Mouse (Mus musculus) forebrain, embryonic 16.5 days (tissue): ENCODE measurements around the gene Zfp697. TPM values are rescaled to one million over a fixed set of nuclear protein-coding genes. Genes with fewer than 3 reads are reported as not detected.
"Not testable (repeated sequence)": the region's sequence is repeated elsewhere in the genome, so short reads cannot be mapped to it uniquely, and the experiment has no call there.

ENCODE experiments used
- ATAC-seq: fragments of 200-750 bp; cut with Nextera tagmentation; 2 replicates; pipeline ENCODE4 v1.8.0; 2017; ENCODE audit warnings: mild to moderate bottlenecking, moderate library complexity
- H3K27ac ChIP-seq: fragments of 300-500 bp; sonication (generic); 2 replicates; pipeline ENCODE4 v1.5.1; 2014; ENCODE audit warnings: low read length, control low read depth
- H3K27me3 ChIP-seq: fragments of 300-500 bp; sonication (generic); replicated peaks from 2 replicates; pipeline ENCODE4 v1.6.1; 2014; ENCODE audit warnings: low read length; ENCODE audit not compliant: control insufficient read depth, insufficient read depth
- H3K36me3 ChIP-seq: fragments of 300-500 bp; sonication (generic); 2 replicates; pipeline ENCODE4 v1.6.1; 2014; ENCODE audit not compliant: control insufficient read depth, insufficient read depth
- H3K4me1 ChIP-seq: fragments of 300-500 bp; sonication (generic); replicated peaks from 2 replicates; pipeline ENCODE4 v1.6.1; 2014; ENCODE audit warnings: low read length; ENCODE audit not compliant: control insufficient read depth, insufficient read depth
- H3K4me2 ChIP-seq: fragments of 300-500 bp; sonication (generic); 2 replicates; pipeline ENCODE4 v1.6.1; 2014; ENCODE audit warnings: mild to moderate bottlenecking, low read length, control low read depth
- H3K4me3 ChIP-seq: fragments of 300-500 bp; sonication (generic); replicated peaks from 2 replicates; pipeline ENCODE4 v1.5.1; 2014; ENCODE audit warnings: mild to moderate bottlenecking, low read length, control low read depth
- H3K9ac ChIP-seq: fragments of 300-500 bp; sonication (generic); replicated peaks from 2 replicates; pipeline ENCODE4 v1.6.1; 2014; ENCODE audit warnings: low read depth, low read length, control low read depth
- H3K9me3 ChIP-seq: fragments of 300-500 bp; sonication (generic); 2 replicates; pipeline ENCODE4 v1.6.1; 2016; ENCODE audit warnings: low read length; ENCODE audit not compliant: control insufficient read depth
- WGBS: fragments of 180-500 bp; shearing (Covaris S2); extraction: QIAGEN DNeasy Blood & Tissue Kit; methylation state at CpG from one replicate; pipeline ENCODE4 v1.1.7; 2014; 5-methylcytosine and 5-hydroxymethylcytosine counted together
- polyA plus RNA-seq: library from polyadenylated mRNA; unstranded; fragments of >200 nt; fragmentation: Nextera tagmentation; extraction: Ambion mirVana; gene quantifications from 2 replicates; pipeline ENCODE4 v1.2.1, GENCODE M21; 2015

The Zfp697 gene
- polyA plus RNA-seq, 1 experiment from 2014 or later: 18.1 TPM

DNA sequence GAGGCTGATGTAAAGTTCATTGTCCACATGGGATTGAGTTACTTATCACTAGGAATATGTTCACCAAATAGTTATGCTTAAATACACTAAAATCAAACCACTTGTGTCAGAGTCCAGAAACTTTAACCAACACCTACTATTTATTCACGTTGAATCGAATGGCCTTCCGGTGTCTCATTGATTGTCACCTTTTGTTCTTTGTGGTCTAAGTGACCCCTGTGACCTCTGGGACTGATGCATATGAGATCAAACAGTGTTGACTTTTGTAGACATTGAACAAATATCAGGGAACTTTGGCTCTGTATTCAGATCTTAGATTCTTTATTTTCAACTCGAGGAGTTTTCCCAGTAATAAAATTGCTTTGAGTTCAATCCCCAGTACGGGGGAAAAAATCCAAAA lies 71.5 kb downstream of the Zfp697 start:
- H3K27ac ChIP-seq, H3K27me3 ChIP-seq, H3K36me3 ChIP-seq, H3K9me3 ChIP-seq, H3K4me2 ChIP-seq, H3K9ac ChIP-seq, ATAC-seq, H3K4me3 ChIP-seq, H3K4me1 ChIP-seq: not testable (repeated sequence)
- 74% methylated on average over 5 of the region's 5 CpGs for WGBS

DNA sequence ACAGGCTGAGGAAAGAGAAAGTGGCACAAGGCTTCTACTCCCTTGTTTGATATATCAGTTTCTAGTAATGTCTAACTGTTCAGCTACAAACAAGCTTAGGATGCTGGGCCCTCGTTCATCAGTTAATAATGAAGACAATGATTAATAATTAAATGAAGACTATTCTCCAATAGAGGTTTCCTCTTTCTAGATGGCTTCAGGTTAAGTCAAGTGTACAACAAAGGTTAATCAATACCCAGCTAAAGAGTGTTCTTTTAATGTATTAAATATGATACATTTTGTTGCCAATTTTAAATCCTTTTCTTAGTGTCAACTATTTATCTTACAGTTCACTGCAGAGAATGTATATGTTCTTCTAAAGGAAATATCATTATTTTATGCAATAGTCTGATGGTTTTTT lies 74.8 kb downstream of the Zfp697 start, which contains the start of gene Gm4450:
TSS of gene Gm4450 (minus strand) at position 101 of the 400 bp plus-strand sequence.
- H3K27me3 ChIP-seq, H3K4me2 ChIP-seq, H3K36me3 ChIP-seq, H3K9ac ChIP-seq, ATAC-seq, H3K9me3 ChIP-seq, H3K4me3 ChIP-seq, H3K27ac ChIP-seq, H3K4me1 ChIP-seq: not testable (repeated sequence)
- no CpG with 5 or more reads among the region's 1 CpGs for WGBS

DNA sequence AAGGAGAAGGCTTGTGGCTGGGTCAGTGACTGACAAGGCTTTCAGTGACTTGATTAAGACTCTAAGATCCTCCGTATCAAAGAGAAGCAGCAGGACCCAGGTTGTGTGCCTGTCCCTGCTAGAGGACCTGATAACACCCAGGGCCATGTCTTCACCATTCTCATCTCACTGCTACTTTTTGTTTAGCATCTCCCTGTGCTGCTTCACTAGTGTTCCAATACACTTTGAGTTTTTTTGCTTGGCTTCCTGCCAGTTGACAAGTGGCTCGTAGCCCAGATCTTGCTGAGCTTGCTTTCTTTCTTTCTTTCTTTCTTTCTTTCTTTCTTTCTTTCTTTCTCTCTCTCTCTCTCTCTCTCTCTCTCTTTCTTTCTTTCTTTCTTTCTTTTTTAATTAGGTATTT lies 87.1 kb downstream of the Zfp697 start:
- H3K27ac ChIP-seq, H3K36me3 ChIP-seq, ATAC-seq, H3K27me3 ChIP-seq, H3K4me1 ChIP-seq, H3K9me3 ChIP-seq, H3K9ac ChIP-seq, H3K4me3 ChIP-seq, H3K4me2 ChIP-seq: not testable (repeated sequence)
- WGBS: 0% methylated on average over 1 of the region's 2 CpGs

DNA sequence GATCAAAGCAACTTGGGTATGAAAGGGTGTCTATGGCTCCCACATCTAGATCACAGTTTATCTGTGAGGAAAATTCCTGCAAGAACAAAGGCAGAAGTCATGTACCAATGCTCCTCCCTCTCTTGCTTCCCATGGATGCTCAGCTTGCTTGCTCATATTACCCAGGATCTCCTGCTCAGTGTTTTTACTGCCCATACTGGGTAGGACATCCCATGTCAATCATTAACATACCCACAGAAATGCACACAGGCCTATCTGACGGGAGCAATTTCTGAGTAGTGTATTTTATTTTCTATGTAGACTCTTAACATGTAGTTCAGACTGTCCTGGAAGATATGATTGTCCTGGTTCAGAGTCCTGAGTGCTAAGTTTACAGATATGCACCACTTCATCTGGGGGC lies 88.8 kb downstream of the Zfp697 start:
- not testable (repeated sequence) for H3K36me3 ChIP-seq, H3K4me3 ChIP-seq, H3K4me1 ChIP-seq, H3K27me3 ChIP-seq, ATAC-seq, H3K27ac ChIP-seq, H3K4me2 ChIP-seq, H3K9ac ChIP-seq, H3K9me3 ChIP-seq
- no CpG with 5 or more reads among the region's 1 CpGs for WGBS

DNA sequence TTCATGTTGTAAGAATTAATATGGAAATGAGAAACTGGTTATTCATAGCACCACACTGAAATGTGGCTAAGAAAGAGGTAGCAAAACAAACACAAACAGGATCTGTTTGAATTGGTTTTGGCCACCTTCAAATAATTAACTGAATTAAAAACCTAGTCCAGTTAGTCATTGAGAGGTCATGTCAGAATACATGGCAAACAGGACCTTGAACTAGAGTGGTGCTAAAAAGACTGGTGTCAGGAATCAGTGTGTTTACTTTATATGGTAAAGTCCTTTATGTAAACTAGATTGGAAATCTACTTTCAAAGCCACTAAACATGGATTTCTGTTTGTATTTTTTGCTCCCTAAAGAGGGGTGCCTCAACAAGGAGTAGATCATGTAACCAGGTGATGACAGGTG lies 89.2 kb downstream of the Zfp697 start:
- H3K9me3 ChIP-seq, H3K27ac ChIP-seq, H3K4me2 ChIP-seq, H3K4me3 ChIP-seq, ATAC-seq, H3K27me3 ChIP-seq, H3K36me3 ChIP-seq, H3K4me1 ChIP-seq, H3K9ac ChIP-seq: not testable (repeated sequence)

DNA sequence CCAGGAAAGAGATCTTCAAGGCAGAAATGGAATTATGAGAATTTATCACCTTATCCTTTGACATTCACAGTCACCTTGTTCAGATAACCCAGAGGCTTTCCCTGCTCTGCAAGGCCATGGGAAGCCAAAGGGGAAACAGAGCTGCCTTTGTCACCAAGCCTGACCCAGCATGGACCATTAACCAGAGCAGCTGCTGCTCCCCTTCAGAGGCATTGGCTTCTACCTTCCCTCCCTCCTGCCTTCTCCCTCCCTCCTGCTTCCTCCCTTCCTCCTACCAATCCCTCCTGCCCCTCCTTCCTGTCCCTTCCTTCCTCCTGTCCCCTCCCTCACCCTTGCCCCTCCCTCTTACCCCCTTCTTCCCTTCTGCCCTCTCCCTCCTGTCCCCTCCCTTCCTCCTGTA lies 111.9 kb downstream of the Zfp697 start:
- H3K36me3 ChIP-seq, H3K4me1 ChIP-seq, ATAC-seq, H3K27me3 ChIP-seq, H3K27ac ChIP-seq, H3K4me2 ChIP-seq, H3K9me3 ChIP-seq, H3K9ac ChIP-seq, H3K4me3 ChIP-seq: not testable (repeated sequence)

DNA sequence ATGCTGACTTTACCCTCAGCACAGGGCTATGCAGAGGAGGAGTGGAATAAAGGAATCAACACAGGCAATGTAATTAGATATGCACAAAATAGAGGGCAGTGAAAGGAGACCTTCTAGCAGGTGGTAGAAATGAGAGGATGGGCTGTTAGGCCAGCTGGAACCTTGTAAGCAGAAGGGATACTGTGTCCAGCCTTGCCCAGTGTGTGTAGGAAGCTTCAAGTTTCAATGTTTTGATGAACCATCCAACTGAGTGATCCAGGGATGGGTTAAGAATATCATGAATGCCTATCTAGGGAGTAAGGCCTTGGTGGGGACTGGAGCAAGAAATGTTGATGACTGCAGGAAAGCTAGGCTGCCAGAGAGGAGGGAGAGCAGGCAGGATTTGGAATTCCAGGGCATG lies 112.8 kb downstream of the Zfp697 start:
- not testable (repeated sequence) for H3K4me1 ChIP-seq, H3K9ac ChIP-seq, H3K4me3 ChIP-seq, H3K36me3 ChIP-seq, H3K27me3 ChIP-seq, H3K4me2 ChIP-seq, H3K9me3 ChIP-seq, H3K27ac ChIP-seq, ATAC-seq

DNA sequence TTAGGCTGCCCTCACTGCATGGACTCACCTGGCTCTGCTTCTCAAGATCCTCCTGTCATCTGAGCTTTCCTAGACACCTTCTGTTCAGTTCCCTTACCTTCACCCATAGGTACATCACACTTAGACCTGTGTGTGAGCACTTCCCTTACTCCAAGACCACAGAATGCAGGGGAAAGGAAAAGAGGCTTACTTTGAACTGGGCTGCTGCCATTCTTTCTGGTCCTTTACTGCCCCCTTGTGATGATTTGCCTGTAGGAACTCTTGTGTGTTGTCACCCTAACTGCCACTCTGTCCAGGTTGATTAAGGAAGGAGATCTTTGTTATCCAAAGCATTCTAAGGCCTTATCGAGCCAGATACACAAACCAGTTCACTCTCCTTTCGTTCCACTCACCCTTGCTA lies 114.5 kb downstream of the Zfp697 start:
- H3K9ac ChIP-seq, H3K4me3 ChIP-seq, H3K4me2 ChIP-seq, H3K4me1 ChIP-seq, H3K36me3 ChIP-seq, H3K27ac ChIP-seq, H3K27me3 ChIP-seq, H3K9me3 ChIP-seq: not testable (repeated sequence)
- no CpG with 5 or more reads among the region's 2 CpGs for WGBS
- peak; percentile 58; the same call in 1 of the 2 replicates for ATAC-seq

DNA sequence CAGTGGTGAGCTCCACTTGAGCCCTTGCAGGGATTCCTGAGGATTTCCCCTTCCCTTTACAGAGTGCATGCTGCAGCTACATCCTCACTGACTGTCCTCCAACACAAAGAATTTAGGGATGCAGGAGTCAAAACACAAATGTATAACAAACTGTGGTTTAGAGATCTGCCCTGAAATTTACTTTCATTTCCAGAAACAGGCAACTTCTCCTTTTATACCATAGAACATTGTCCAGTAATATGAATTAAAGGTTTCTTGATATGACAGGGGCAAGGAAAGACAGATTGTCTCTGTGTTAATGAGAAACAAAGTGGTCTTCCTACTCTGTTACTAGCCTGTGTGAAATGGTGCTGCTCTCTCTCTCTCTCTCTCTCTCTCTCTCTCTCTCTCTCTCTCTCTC lies 115.1 kb downstream of the Zfp697 start:
- H3K36me3 ChIP-seq, H3K4me3 ChIP-seq, H3K27me3 ChIP-seq, H3K4me2 ChIP-seq, H3K9ac ChIP-seq, H3K9me3 ChIP-seq, H3K4me1 ChIP-seq, ATAC-seq, H3K27ac ChIP-seq: not testable (repeated sequence)

DNA sequence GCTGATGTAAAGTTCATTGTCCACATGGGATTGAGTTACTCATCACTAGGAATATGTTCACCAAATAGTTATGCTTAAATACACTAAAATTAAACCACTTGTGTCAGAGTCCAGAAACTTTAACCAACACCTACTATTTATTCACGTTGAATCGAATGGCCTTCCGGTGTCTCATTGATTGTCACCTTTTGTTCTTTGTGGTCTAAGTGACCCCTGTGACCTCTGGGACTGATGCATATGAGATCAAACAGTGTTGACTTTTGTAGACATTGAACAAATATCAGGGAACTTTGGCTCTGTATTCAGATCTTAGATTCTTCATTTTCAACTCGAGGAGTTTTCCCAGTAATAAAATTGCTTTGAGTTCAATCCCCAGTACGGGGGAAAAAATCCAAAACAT lies 125.0 kb downstream of the Zfp697 start:
- H3K4me1 ChIP-seq, H3K4me2 ChIP-seq, H3K27ac ChIP-seq, ATAC-seq, H3K36me3 ChIP-seq, H3K9me3 ChIP-seq, H3K4me3 ChIP-seq, H3K27me3 ChIP-seq, H3K9ac ChIP-seq: not testable (repeated sequence)
- no CpG with 5 or more reads among the region's 5 CpGs for WGBS
